Mouse (Mus musculus) stomach, embryonic 16.5 days (tissue): ENCODE measurements around the gene Exoc3. TPM values are rescaled to one million over a fixed set of nuclear protein-coding genes. Genes with fewer than 3 reads are reported as not detected.

Experiments used
- ATAC-seq: fragments of 200-750 bp; cut with Nextera tagmentation; 2 replicates; pipeline ENCODE4 v1.8.0; 2017; ENCODE audit warnings: moderate number of reproducible peaks, moderate TSS enrichment; ENCODE audit not compliant: insufficient read depth, low FRiP score
- H3K27ac ChIP-seq: fragments of 300-500 bp; sonication (generic); 2 replicates; pipeline ENCODE4 v1.5.1; 2014; ENCODE audit warnings: low read length
- H3K27me3 ChIP-seq: fragments of 300-500 bp; sonication (generic); 2 replicates; pipeline ENCODE4 v1.6.1; 2014; ENCODE audit warnings: low read length, control low read depth, mixed read lengths; ENCODE audit not compliant: control insufficient read depth, insufficient read depth
- H3K36me3 ChIP-seq: fragments of 300-500 bp; sonication (generic); 2 replicates; pipeline ENCODE4 v1.6.1; 2014; ENCODE audit warnings: low read length; ENCODE audit not compliant: control insufficient read depth, insufficient read depth
- H3K4me1 ChIP-seq: fragments of 300-500 bp; sonication (generic); 2 replicates; pipeline ENCODE4 v1.6.1; 2014; ENCODE audit warnings: low read length, control low read depth, mixed read lengths; ENCODE audit not compliant: control insufficient read depth, insufficient read depth
- H3K4me2 ChIP-seq: fragments of 300-500 bp; sonication (generic); 2 replicates; pipeline ENCODE4 v1.6.1; 2014; ENCODE audit warnings: low read depth, low read length, mixed read lengths
- H3K4me3 ChIP-seq: fragments of 300-500 bp; sonication (generic); replicated peaks from 2 replicates; pipeline ENCODE4 v1.5.1; 2014; ENCODE audit warnings: mild to moderate bottlenecking, low read length
- H3K9ac ChIP-seq: fragments of 300-500 bp; sonication (generic); 2 replicates; pipeline ENCODE4 v1.6.1; 2014; ENCODE audit warnings: low read length
- H3K9me3 ChIP-seq: fragments of 300-500 bp; sonication (generic); replicated peaks from 2 replicates; pipeline ENCODE4 v1.6.1; 2016; ENCODE audit warnings: low read length, control low read depth; ENCODE audit not compliant: control insufficient read depth
- WGBS: fragments of 180-500 bp; shearing (Covaris S2); extraction: QIAGEN DNeasy Blood & Tissue Kit; methylation state at CpG from one replicate; pipeline ENCODE4 v1.1.7; 2014; 5-methylcytosine and 5-hydroxymethylcytosine counted together
- polyA plus RNA-seq: library from polyadenylated mRNA; unstranded; fragments of >200 nt; fragmentation: Nextera tagmentation; extraction: Ambion mirVana; gene quantifications from 2 replicates; pipeline ENCODE4 v1.2.1, GENCODE M21; 2015

Gene Exoc3
- polyA plus RNA-seq, 1 experiment from 2014 or later = 53.5 TPM

DNA sequence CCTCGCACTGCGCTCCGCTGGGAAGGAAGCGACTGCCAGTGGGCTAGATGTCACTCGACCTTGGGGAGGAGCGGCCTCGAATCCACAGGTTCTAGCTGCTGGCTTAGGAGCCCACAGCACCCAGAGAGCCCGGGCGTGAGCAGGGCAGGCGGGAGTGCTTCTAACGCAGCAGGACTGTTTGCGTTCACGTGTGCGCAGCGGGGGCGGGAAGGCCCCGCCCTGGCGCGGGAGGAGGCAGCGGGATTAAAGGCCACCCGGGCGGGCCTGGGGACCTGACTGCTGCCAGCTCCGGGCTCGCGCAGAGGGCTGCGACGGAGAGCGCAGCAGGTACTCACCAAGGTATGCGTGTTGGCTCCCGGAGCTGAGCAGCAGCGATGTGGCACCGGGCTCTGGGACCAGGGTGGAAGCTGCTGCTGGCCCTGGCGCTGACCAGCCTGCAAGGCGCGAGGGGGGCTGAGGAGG lies 87.4 kb downstream of the Exoc3 start, which contains the start of gene Slc9a3:
Gene Slc9a3, plus strand, starts transcription at position 317 of the 462 bp plus-strand sequence.
- Histone ChIP-seq H3K4me2 (peak within 1 kb of the TSS; percentile 56), H3K27ac (no peak within 1 kb of the TSS), H3K27me3 (peaks cover 34% of the 10 kb centered on the region), H3K9ac (no peak within 1 kb of the TSS), H3K4me3 (peak within 1 kb of the TSS; percentile 41), H3K36me3 (no peaks in the 10 kb centered on the region), H3K4me1 (peaks cover 3% of the 10 kb centered on the region; the same call in 1 of the 2 replicates), H3K9me3 (no peaks in the 10 kb centered on the region)
- no peak for ATAC-seq
- WGBS = under 1% methylated on average over 35 of the region's 35 CpGs

Other genes starting within 250 kb of the Exoc3 start
- gene Zdhhc11, start 244.9 kb downstream of the Exoc3 start, polyA plus RNA-seq = not detected in 2 replicates
- gene Tppp, start 199.3 kb downstream of the Exoc3 start, polyA plus RNA-seq = 5.3 and 6.8 TPM in 2 replicates
- gene Cep72, start 146.4 kb downstream of the Exoc3 start, polyA plus RNA-seq = 11.6 and 13.1 TPM in 2 replicates
- 0.90 TPM in 2 replicates for gene Slc9a3, start 87.3 kb downstream of the Exoc3 start, polyA plus RNA-seq
- gene Ahrr, start 83.6 kb upstream of the Exoc3 start, polyA plus RNA-seq = 0.28 and 0.72 TPM in 2 replicates
- 153 and 164 TPM in 2 replicates for gene Pdcd6, start 108.8 kb upstream of the Exoc3 start, polyA plus RNA-seq
- 273 and 292 TPM in 2 replicates for gene Sdha, start 141.5 kb upstream of the Exoc3 start, polyA plus RNA-seq
- gene Ccdc127, start 141.6 kb upstream of the Exoc3 start, polyA plus RNA-seq = 53.2 and 60.8 TPM in 2 replicates
- not detected in 2 replicates for gene Lrrc14b, start 155.3 kb upstream of the Exoc3 start, polyA plus RNA-seq
- 5.4 and 5.5 TPM in 2 replicates for gene Zfp72, start 182.1 kb upstream of the Exoc3 start, polyA plus RNA-seq
- 71.9 and 216 TPM in 2 replicates for gene Ftl1-ps1, start 191.0 kb upstream of the Exoc3 start, polyA plus RNA-seq